Mouse (Mus musculus): Measurements from ENCODE around the gene Slc25a26. TPM values are rescaled to one million over a fixed set of nuclear protein-coding genes. Genes with fewer than 3 reads are reported as not detected.

The Slc25a26 gene
- polyA plus RNA-seq, 1 experiment from 2014 or later, result 9.4 TPM

GRCm38 (mm10) chr6:94604546-94604945, 104.4 kb downstream of the Slc25a26 start:
- no peak overlapping the region for H3K4me2 ChIP-seq
- no peaks in the 10 kb centered on the region for H3K27me3 ChIP-seq
- no peak overlapping the region for H3K9ac ChIP-seq
- H3K4me3 ChIP-seq, result no peak overlapping the region
- WGBS, result 92% methylated on average over 2 of the region's 2 CpGs
- ATAC-seq (ENCODE audit: borderline replicate concordance, extremely low read depth, low FRiP score, low TSS enrichment), result no peak
- H3K4me1 ChIP-seq, result no peaks in the 10 kb centered on the region
- peaks cover 25% of the 10 kb centered on the region for H3K36me3 ChIP-seq
- H3K27ac ChIP-seq, result no peak overlapping the region
- no peaks in the 10 kb centered on the region for H3K9me3 ChIP-seq

- H3K27ac ChIP-seq, result no peak overlapping the region
- no peaks in the 10 kb centered on the region for H3K9me3 ChIP-seq
- peaks cover 30% of the 10 kb centered on the region for H3K36me3 ChIP-seq
- WGBS, result 77% methylated on average over 6 of the region's 6 CpGs
- no peak overlapping the region for H3K9ac ChIP-seq
- no peak overlapping the region for H3K4me3 ChIP-seq
- H3K4me2 ChIP-seq, result no peak overlapping the region
- no peaks in the 10 kb centered on the region for H3K27me3 ChIP-seq
- no peak for ATAC-seq (ENCODE audit: borderline replicate concordance, extremely low read depth, low FRiP score, low TSS enrichment)
- H3K4me1 ChIP-seq, result no peaks in the 10 kb centered on the region
Measured at GRCm38 (mm10) chr6:94613235-94613895, 113.2 kb downstream of the Slc25a26 start.

- no peak for ATAC-seq (ENCODE audit: borderline replicate concordance, extremely low read depth, low FRiP score, low TSS enrichment)
- Histone ChIP-seq H3K9ac (no peak overlapping the region), H3K27ac (no peak overlapping the region), H3K9me3 (no peaks in the 10 kb centered on the region), H3K27me3 (no peaks in the 10 kb centered on the region), H3K36me3 (peaks cover 31% of the 10 kb centered on the region), H3K4me3 (no peak overlapping the region), H3K4me2 (no peak overlapping the region), H3K4me1 (no peaks in the 10 kb centered on the region)
- WGBS, result 82% methylated on average over 6 of the region's 6 CpGs
Measured at GRCm38 (mm10) chr6:94614346-94614745, 114.2 kb downstream of the Slc25a26 start.

- H3K27ac ChIP-seq, result no peak overlapping the region
- no peak for ATAC-seq (ENCODE audit: borderline replicate concordance, extremely low read depth, low FRiP score, low TSS enrichment)
Measured at GRCm38 (mm10) chr6:94615936-94616335, 115.8 kb downstream of the Slc25a26 start.

DNA sequence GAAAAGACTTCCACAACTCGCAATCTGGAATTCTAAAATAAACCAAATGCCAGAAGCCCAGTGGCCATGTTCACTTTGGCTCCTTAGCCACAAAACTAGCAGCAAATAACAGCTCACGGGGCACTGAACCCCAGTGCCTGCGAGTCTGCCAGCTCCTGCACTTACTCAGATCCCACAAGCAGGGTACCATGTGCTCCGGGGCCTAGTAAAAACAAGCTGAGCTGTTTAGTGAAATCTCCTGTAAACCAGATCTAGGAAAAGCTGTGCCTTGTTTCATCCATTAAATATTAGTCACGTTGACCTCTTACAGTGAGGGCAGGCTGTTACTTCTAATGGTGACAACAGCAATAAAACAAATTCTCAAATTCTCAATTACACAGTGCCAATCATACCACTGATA, 118.5 kb downstream of the Slc25a26 start:
- no peak overlapping the region for H3K4me3 ChIP-seq
- ATAC-seq (ENCODE audit: borderline replicate concordance, extremely low read depth, low FRiP score, low TSS enrichment), result no peak
- H3K4me1 ChIP-seq, result no peaks in the 10 kb centered on the region
- H3K27me3 ChIP-seq, result no peaks in the 10 kb centered on the region
- H3K9ac ChIP-seq, result no peak overlapping the region
- WGBS, result 75% methylated on average over 5 of the region's 5 CpGs
- peaks cover 30% of the 10 kb centered on the region for H3K36me3 ChIP-seq
- no peak overlapping the region for H3K4me2 ChIP-seq
- no peak overlapping the region for H3K27ac ChIP-seq
- H3K9me3 ChIP-seq, result no peaks in the 10 kb centered on the region

More at GRCm38 (mm10) chr6:94615936-94616335, 115.8 kb downstream of the Slc25a26 start:
- no peak overlapping the region for H3K4me3 ChIP-seq
- no peaks in the 10 kb centered on the region for H3K9me3 ChIP-seq
- 66% methylated on average over 4 of the region's 4 CpGs for WGBS
- peaks cover 30% of the 10 kb centered on the region for H3K36me3 ChIP-seq
- H3K27me3 ChIP-seq, result no peaks in the 10 kb centered on the region
- H3K4me1 ChIP-seq, result no peaks in the 10 kb centered on the region
- H3K4me2 ChIP-seq, result no peak overlapping the region
- no peak overlapping the region for H3K9ac ChIP-seq

DNA sequence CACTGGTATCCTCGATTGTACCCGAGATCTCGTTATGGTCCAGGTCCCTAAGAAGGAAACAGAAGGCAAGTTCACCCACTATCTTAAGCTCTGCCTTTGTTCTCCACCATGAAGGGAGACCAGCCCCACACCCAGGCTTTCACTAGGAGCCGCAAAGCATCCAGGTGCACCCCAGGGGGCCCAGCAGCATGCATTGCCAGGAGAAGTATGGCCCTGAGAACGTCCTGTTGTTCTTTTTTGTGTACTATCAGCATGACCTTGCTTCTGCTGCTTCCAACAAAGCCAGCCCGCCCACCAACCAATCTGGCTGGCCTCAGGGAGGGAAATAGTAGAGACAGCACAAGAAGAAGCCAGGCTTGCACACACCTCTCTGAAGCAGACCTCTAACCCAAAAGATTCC, 120.2 kb downstream of the Slc25a26 start:
- WGBS, result 84% methylated on average over 6 of the region's 6 CpGs
- H3K36me3 ChIP-seq, result peaks cover 37% of the 10 kb centered on the region
- no peak overlapping the region for H3K4me2 ChIP-seq
- H3K9me3 ChIP-seq, result no peaks in the 10 kb centered on the region
- H3K9ac ChIP-seq, result no peak overlapping the region
- no peak overlapping the region for H3K4me3 ChIP-seq
- H3K27ac ChIP-seq, result no peak overlapping the region
- H3K27me3 ChIP-seq, result no peaks in the 10 kb centered on the region
- ATAC-seq (ENCODE audit: borderline replicate concordance, extremely low read depth, low FRiP score, low TSS enrichment), result no peak
- no peaks in the 10 kb centered on the region for H3K4me1 ChIP-seq

DNA sequence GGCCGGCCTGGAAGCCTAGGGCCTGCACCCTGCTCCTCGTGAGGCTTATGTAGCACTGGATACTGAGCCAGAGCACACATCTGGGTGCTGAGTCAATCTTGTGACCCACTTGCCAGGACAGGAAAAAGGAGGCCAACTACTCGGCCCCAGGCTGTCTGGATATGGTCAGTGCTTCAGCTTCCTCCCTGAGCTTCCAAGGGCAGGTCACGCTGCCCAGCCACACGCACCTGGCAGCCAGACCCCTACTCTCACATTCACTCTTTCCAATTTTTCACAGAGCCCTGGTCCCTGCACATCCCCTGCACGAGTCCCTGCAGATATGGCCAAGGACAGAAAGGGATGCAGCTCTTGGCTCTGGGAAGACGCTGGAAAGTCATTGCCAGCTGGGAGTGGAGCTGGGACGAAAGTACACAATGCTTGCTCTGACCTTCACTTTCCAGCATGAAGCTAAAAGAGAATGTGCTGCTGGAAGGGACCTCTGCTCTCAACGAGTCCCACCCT, 120.7 kb downstream of the Slc25a26 start:
- WGBS, result 75% methylated on average over 9 of the region's 9 CpGs
- no peak overlapping the region for H3K4me3 ChIP-seq
- no peak overlapping the region for H3K9ac ChIP-seq
- H3K27me3 ChIP-seq, result no peaks in the 10 kb centered on the region
- H3K4me1 ChIP-seq, result no peaks in the 10 kb centered on the region
- no peak for ATAC-seq (ENCODE audit: borderline replicate concordance, extremely low read depth, low FRiP score, low TSS enrichment)
- no peaks in the 10 kb centered on the region for H3K9me3 ChIP-seq
- H3K36me3 ChIP-seq, result peaks cover 33% of the 10 kb centered on the region
- no peak overlapping the region for H3K4me2 ChIP-seq
- no peak overlapping the region for H3K27ac ChIP-seq

DNA sequence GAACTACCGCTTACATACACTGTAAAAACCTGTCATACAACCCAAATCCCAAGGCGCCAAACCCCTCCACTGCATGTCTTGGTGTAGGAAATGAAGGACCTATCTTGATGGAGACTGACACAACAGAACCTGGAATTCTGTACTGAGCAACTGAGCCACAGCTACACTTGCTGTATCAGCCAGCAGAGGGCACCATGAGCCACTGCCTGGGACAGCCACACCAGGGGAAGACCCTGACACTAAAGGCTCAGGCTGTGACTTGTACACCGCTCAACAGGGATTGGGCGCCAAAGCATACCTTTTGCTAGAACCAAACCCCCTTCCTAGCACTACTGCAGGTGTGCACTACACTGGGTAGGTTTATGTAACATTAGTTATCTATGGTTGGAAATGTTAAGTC, 122.9 kb downstream of the Slc25a26 start:
- WGBS, result 74% methylated on average over 4 of the region's 4 CpGs
- ATAC-seq (ENCODE audit: borderline replicate concordance, extremely low read depth, low FRiP score, low TSS enrichment), result peak; percentile 51; the same call in 1 of the 2 replicates
- Histone ChIP-seq H3K4me1 (no peaks in the 10 kb centered on the region), H3K4me3 (no peak overlapping the region), H3K36me3 (peaks cover 36% of the 10 kb centered on the region), H3K27ac (no peak overlapping the region), H3K9ac (no peak overlapping the region), H3K4me2 (no peak overlapping the region), H3K9me3 (no peaks in the 10 kb centered on the region), H3K27me3 (no peaks in the 10 kb centered on the region)

DNA sequence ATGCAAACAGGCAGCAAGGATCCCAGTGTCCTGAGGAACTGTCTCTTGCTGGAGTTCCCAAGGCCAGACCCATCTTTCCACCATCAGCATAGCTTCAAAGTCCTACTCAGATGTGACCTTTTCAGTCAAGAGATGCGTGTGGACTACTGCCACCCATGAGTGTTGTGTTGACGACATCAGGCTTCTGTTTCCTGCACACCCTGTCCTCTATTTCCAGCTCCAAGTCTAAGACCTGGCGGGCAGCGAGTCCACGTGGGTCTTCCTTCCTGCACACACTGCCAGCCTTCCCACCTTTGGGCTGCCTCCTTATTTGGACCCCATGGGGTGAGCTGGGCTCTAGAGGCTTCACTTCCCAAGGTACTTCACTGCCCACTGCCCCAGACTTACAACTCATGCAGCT, 124.4 kb downstream of the Slc25a26 start:
- no peak overlapping the region for H3K4me2 ChIP-seq
- ATAC-seq (ENCODE audit: borderline replicate concordance, extremely low read depth, low FRiP score, low TSS enrichment), result no peak
- WGBS, result 78% methylated on average over 5 of the region's 5 CpGs
- no peak overlapping the region for H3K4me3 ChIP-seq
- no peaks in the 10 kb centered on the region for H3K27me3 ChIP-seq
- H3K9me3 ChIP-seq, result no peaks in the 10 kb centered on the region
- peaks cover 8% of the 10 kb centered on the region for H3K4me1 ChIP-seq
- H3K9ac ChIP-seq, result no peak overlapping the region
- peaks cover 32% of the 10 kb centered on the region for H3K36me3 ChIP-seq
- no peak overlapping the region for H3K27ac ChIP-seq

DNA sequence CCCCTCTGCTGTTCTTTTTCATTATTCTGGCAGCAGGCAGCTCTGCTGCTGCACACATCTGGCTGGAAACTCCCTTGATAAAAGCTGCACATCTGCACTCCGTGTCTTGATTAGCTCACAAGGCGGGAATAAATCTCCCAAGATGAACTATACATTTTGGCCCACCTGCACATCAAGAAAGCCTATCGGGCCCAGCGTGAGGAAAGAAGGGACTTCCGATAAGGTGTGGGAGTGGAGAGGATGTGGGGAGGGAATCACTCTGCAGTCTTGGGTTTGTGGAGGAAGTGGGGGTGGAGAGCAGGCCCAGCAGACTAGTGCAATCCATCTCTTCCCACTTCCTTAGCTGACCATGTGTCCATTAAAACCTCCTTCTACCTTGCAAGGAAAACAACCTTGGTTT, 125.8 kb downstream of the Slc25a26 start:
- H3K4me2 ChIP-seq, result no peak overlapping the region
- no peak overlapping the region for H3K9ac ChIP-seq
- H3K4me1 ChIP-seq, result peaks cover 11% of the 10 kb centered on the region
- H3K27me3 ChIP-seq, result no peaks in the 10 kb centered on the region
- WGBS, result 59% methylated on average over 5 of the region's 5 CpGs
- H3K9me3 ChIP-seq, result no peaks in the 10 kb centered on the region
- no peak for ATAC-seq (ENCODE audit: borderline replicate concordance, extremely low read depth, low FRiP score, low TSS enrichment)
- H3K27ac ChIP-seq, result no peak overlapping the region
- H3K4me3 ChIP-seq, result no peak overlapping the region
- peaks cover 27% of the 10 kb centered on the region for H3K36me3 ChIP-seq

- ATAC-seq (ENCODE audit: borderline replicate concordance, extremely low read depth, low FRiP score, low TSS enrichment), result no peak
- no peaks in the 10 kb centered on the region for H3K9me3 ChIP-seq
- H3K27me3 ChIP-seq, result no peaks in the 10 kb centered on the region
- no peak overlapping the region for H3K4me3 ChIP-seq
- no peak overlapping the region for H3K4me2 ChIP-seq
- H3K36me3 ChIP-seq, result peaks cover 24% of the 10 kb centered on the region
- H3K4me1 ChIP-seq, result peaks cover 19% of the 10 kb centered on the region
- no peak overlapping the region for H3K9ac ChIP-seq
- WGBS, result 55% methylated on average over 2 of the region's 2 CpGs
- H3K27ac ChIP-seq, result no peak overlapping the region
Measured at GRCm38 (mm10) chr6:94626807-94627206, 126.7 kb downstream of the Slc25a26 start.

GRCm38 (mm10) chr6:94627714-94628595, 127.8 kb downstream of the Slc25a26 start:
- H3K36me3 ChIP-seq, result peaks cover 17% of the 10 kb centered on the region; the same call in 1 of the 2 replicates
- ATAC-seq (ENCODE audit: borderline replicate concordance, extremely low read depth, low FRiP score, low TSS enrichment), result no peak
- no peaks in the 10 kb centered on the region for H3K27me3 ChIP-seq
- no peak overlapping the region for H3K4me3 ChIP-seq
- H3K27ac ChIP-seq, result no peak overlapping the region
- H3K4me1 ChIP-seq, result peaks cover 22% of the 10 kb centered on the region
- WGBS, result 70% methylated on average over 15 of the region's 15 CpGs
- no peak overlapping the region for H3K4me2 ChIP-seq
- no peaks in the 10 kb centered on the region for H3K9me3 ChIP-seq
- no peak overlapping the region for H3K9ac ChIP-seq
